Mouse (Mus musculus): Measurements from ENCODE around the gene Abhd14b. TPM values are rescaled to one million over a fixed set of nuclear protein-coding genes. Genes with fewer than 3 reads are reported as not detected.

Abhd14b gene
- total RNA-seq, 2 experiments from 2014 or later: 8.8 to 11.4 TPM

GRCm38 (mm10) chr9:106421865-106422160 lies 25.4 kb upstream of the Abhd14b start:
- intact Hi-C loops (cut with DNase I): loop anchor here (1.0 kb wide), 2 partner anchors 116 to 133 kb away; no protein-coding TSS in a partner anchor
- peak; percentile 80 to 88 for DNase-seq (ENCODE audit: low spot score in 2 of 2)

- DNase-seq (ENCODE audit: low spot score in 2 of 2): peak in 1 of 2 experiments; percentile 38
- intact Hi-C loops (cut with DNase I): loop anchor here (2.0 kb wide), 1 partner anchor 48 kb away; the partner anchor contains the start of gene Parp3
Measured at GRCm38 (mm10) chr9:106428719-106429220, 18.5 kb upstream of the Abhd14b start.

DNA sequence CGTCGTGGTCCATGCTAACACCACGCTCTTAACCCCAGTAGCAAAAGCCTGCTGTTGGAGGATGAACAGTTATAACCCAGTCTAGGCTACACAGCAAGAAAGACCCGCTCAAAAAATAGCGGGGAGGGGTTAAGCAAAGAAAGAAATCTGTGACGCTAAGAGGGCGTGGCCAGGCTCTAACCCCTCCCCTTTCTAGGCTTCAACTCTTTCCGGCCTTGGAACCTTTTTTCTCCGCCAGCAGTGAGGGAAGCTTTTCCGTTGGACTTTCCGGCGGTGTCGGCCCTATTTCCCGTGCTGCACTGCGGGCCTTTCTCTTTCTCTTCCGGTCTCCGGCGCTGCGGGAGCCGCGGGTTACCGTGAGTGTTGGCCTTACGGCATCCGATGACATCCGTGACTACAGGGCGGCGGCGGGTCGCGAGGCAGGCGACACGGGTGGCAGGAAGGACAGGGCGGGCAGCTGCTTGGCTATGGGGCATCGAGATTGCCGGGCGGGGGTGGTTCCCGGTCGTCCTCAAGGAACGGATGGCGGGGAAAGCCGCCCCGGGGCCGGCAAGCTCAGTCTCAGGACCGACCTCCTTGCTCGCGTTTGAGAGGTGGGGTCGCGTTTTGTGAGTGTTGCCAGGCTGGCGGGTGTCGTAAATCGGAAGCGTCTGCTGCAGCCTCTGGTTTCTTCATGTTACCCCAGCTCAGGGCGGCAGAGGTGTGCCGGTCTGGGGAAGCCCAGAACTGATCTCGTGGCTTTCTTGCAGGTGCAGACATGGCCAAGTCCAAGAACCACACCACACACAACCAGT lies 17.8 kb upstream of the Abhd14b start, which contains the start of gene Rpl29:
TSS of gene Rpl29 (plus strand) at position 234 of the 794 bp plus-strand sequence.
- intact Hi-C loops (cut with DNase I): loop anchor here (2.0 kb wide), 1 partner anchor 47 kb away; the partner anchor contains the start of gene Parp3

GRCm38 (mm10) chr9:106430015-106430264 lies 17.3 kb upstream of the Abhd14b start:
- no peak for DNase-seq (ENCODE audit: low spot score in 2 of 2)
- intact Hi-C loops (cut with DNase I): no loop called here

More for the DNA sequence above, 17.8 kb upstream of the Abhd14b start, which contains the start of gene Rpl29:
- peak; percentile 93 for DNase-seq (ENCODE audit: low spot score in 2 of 2)

DNA sequence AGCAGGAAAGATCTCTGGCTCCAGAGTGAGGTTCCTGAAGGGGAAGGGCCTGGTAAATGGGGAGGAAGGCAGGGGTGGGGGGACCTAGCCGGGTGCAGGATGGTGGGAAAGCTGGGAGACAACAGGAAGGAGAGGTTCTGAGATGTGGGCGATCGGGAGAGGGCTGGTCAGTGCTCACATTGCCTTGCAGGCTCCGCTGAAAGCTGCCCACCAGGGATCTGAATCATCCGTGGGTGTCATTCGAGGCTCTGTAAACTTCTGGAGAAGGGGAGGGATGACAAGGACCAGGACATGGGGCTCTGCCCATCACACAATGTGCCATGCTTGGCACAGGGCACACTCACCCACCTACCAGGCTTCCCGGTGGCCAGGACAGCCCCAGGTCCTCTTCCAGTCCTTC lies 13.9 kb upstream of the Abhd14b start:
- intact Hi-C loops (cut with DNase I): no loop called here

GRCm38 (mm10) chr9:106436566-106436965 lies 10.7 kb upstream of the Abhd14b start:
- no peak for DNase-seq (ENCODE audit: low spot score in 2 of 2)
- intact Hi-C loops (cut with DNase I): no loop called here

More for the DNA sequence above, 13.9 kb upstream of the Abhd14b start:
- DNase-seq (ENCODE audit: low spot score in 2 of 2): no peak

DNA sequence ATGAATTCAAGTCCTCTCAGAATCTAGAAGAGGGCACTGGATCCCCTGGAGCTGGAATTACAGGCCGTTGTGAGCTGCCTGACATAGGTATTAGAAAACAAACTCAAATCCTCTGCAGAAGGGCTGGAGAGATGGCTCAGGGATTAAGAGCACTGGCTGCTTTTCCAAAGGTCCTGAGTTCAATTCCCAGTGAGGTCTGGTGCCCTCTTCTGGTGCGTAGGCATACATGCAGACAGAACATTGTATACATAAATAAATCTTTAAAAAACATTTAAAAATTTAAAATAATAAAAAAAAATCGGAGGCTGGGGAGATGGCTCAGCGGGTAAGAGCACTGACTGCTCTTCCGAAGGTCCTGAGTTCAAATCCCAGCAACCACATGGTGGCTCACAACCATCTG lies 4.6 kb upstream of the Abhd14b start:
- DNase-seq (ENCODE audit: low spot score in 2 of 2): no peak
- intact Hi-C loops (cut with DNase I): no loop called here

GRCm38 (mm10) chr9:106444836-106445235 lies 2.4 kb upstream of the Abhd14b start:
- DNase-seq (ENCODE audit: low spot score in 2 of 2): no peak
- intact Hi-C loops (cut with DNase I): no loop called here

- no peak for DNase-seq (ENCODE audit: low spot score in 2 of 2)
- intact Hi-C loops (cut with DNase I): loop anchor here (2.0 kb wide), 1 partner anchor 29 kb away; the partner anchor contains the start of gene Parp3
Measured at GRCm38 (mm10) chr9:106447951-106448350, 692 bp downstream of the Abhd14b start.

- intact Hi-C loops (cut with DNase I): loop anchor here (2.0 kb wide), 1 partner anchor 28 kb away; the partner anchor contains the start of gene Parp3
- peak; percentile 72 to 74 for DNase-seq (ENCODE audit: low spot score in 2 of 2)
Measured at GRCm38 (mm10) chr9:106448498-106449031, 1.3 kb downstream of the Abhd14b start.

- intact Hi-C loops (cut with DNase I): loop anchor here (2.0 kb wide), 1 partner anchor 27 kb away; the partner anchor contains the start of gene Parp3
- DNase-seq (ENCODE audit: low spot score in 2 of 2): no peak
Measured at GRCm38 (mm10) chr9:106449947-106450346, 2.7 kb downstream of the Abhd14b start.

- intact Hi-C loops (cut with DNase I): no loop called here
- no peak for DNase-seq (ENCODE audit: low spot score in 2 of 2)
Measured at GRCm38 (mm10) chr9:106450661-106451060, 3.4 kb downstream of the Abhd14b start.

DNA sequence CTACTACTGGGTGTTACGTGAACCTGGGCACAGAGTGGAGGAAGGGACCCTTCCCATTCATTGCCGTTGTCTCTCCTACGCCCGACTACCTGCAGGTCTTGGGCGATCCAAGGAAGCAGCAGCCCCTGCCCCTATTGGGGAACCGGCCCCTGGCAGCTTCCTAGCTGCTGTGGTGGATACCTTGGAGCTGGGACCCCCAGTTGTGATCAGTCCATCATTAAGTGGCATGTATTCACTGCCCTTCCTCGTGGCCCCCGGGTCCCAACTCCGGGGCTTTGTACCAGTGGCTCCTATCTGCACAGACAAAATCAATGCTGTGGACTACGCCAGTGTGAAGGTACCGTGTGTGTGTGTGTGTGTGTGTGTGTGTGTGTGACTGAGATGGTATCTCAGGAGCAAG lies 4.0 kb downstream of the Abhd14b start:
- intact Hi-C loops (cut with DNase I): no loop called here

DNA sequence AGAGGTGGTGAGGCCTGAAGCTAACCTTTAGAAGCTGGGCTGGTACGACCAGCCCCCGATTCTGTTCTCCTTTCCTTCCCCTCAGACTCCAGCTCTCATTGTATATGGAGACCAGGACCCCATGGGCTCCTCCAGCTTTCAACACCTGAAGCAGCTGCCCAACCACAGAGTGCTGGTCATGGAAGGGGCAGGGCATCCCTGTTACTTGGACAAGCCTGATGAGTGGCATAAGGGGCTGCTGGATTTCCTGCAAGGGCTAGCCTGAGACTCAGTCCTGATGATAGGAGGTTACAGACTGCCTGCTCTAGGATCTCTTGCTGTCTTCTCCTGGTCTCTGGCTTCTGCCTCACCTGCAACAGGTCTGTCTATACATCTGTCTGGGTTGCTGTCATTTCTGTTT lies 4.6 kb downstream of the Abhd14b start:
- no peak for DNase-seq (ENCODE audit: low spot score in 2 of 2)
- intact Hi-C loops (cut with DNase I): no loop called here

More for the DNA sequence above, 4.0 kb downstream of the Abhd14b start:
- no peak for DNase-seq (ENCODE audit: low spot score in 2 of 2)

- intact Hi-C loops (cut with DNase I): no loop called here
- no peak for DNase-seq (ENCODE audit: low spot score in 2 of 2)
Measured at GRCm38 (mm10) chr9:106452351-106452750, 5.1 kb downstream of the Abhd14b start.

- no peak for DNase-seq (ENCODE audit: low spot score in 2 of 2)
- intact Hi-C loops (cut with DNase I): no loop called here
Measured at GRCm38 (mm10) chr9:106452821-106453220, 5.6 kb downstream of the Abhd14b start.

DNA sequence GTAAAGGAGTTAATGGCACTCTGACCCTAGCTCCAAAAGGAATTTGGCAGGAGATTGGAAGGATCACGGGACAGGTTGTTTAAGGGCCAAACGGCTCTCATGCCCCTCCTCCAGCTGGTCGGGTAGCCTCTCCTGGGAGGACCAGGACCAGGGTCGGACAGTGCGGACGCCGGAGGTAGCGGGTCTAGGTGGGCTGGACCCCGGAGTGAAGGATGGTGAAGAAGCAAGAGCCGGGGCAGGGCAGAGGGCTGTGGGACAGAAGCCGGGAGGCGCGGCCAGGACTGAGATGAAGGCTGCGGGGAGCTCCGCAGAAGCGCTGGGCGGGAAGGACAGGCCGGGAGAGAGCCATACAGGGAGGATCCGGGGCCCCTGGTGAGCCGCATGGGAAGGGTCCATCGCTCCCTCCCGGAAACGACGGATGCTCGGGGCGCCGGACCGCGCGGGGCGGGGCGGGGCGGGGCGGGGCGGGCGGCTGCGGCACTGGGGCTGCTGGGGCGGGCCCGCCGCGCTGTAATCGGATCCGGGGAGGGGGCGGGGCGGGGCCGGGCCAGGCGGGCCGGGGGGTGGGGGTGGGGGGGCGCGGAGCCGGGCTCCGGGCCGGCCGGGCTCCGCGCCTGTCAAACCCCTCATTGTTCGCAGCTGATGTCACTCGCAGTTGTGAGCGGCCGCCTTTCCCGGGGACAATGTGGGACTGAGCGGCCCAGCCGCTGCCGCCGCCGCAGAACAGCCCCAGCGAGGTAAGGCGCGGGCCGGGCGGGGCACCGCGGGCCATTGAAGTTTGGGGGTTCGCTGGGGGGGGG lies 6.2 kb downstream of the Abhd14b start, which contains the start of gene Pcbp4:
TSS of gene Pcbp4 (plus strand) at position 21 of the 800 bp plus-strand sequence.
- intact Hi-C loops (cut with DNase I): no loop called here
- peak; percentile 55 to 60 for DNase-seq (ENCODE audit: low spot score in 2 of 2)

- intact Hi-C loops (cut with DNase I): no loop called here
- DNase-seq (ENCODE audit: low spot score in 2 of 2): no peak
Measured at GRCm38 (mm10) chr9:106454071-106454761, 7.0 kb downstream of the Abhd14b start.

GRCm38 (mm10) chr9:106454888-106455681 lies 7.8 kb downstream of the Abhd14b start:
- intact Hi-C loops (cut with DNase I): no loop called here
- peak in 1 of 2 experiments; percentile 47 for DNase-seq (ENCODE audit: low spot score in 2 of 2)
